Mouse (Mus musculus) cerebellum, adult 2 months (tissue): ENCODE data around the gene Rnase2b.

Source experiments
- CTCF ChIP-seq: fragments of 200-500 bp; IDR thresholded peaks from 2 replicates; pipeline ENCODE4 v1.5.1; 2011; ENCODE audit warnings: low read depth, mild to moderate bottlenecking, control low read depth, low read length, moderate library complexity, borderline replicate concordance; ENCODE audit not compliant: insufficient read depth
- POLR2A ChIP-seq: fragments of 200-500 bp; IDR thresholded peaks from 2 replicates; pipeline ENCODE4 v1.6.1; 2011; ENCODE audit warnings: low read length, control low read depth, borderline replicate concordance; ENCODE audit not compliant: insufficient read depth

- TF ChIP-seq CTCF (no peak), POLR2A (no peak)
Measured at GRCm38 (mm10) chr14:51156056-51156735, 5.9 kb upstream of the Rnase2b start.
